Mouse (Mus musculus): Measurements from ENCODE around the gene Fuz.

The Fuz gene

DNA sequence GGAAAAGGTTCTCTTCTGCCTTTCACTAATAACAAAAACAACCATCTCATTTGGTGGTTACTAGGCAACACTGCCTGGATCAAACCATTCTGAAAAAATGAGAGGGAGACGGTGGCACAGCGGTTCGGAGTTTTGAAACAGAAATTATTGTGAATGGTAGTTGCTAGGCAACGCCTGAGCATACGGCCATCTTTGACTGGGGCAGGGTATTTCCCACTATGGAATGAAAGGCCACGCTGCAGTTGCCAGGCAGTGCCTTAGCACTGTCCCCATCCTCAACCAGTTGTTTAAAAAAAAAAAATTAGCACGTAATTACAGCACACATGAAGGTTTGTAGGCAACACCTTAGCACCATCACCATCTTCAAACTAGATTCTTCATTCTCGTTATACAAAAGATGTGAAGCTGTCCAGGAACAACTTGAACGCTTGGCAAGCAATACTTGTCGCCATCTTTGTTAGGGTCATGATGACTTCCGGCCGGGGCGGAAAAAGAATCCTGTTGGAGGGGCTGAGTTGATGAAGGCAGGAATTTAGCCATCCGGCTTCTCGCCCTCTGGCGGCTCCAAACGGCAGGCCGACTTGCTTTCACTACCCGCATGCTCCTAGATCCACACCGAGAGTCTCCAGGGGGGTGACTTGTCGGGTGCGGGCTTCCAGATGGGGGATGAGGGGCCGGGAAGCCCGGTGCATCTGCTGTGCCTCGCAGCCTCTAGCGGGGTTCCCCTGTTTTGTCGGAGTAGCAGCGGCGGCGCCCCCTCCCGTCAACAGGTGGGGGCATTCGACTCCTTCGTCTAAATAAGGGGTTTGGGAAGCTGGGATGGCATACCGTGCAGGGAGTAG, at the start of gene Fuz:
TSS of gene Fuz (plus strand) at position 487 of the 842 bp plus-strand sequence.
- DNase-seq = peak; percentile 93 to 96

DNA sequence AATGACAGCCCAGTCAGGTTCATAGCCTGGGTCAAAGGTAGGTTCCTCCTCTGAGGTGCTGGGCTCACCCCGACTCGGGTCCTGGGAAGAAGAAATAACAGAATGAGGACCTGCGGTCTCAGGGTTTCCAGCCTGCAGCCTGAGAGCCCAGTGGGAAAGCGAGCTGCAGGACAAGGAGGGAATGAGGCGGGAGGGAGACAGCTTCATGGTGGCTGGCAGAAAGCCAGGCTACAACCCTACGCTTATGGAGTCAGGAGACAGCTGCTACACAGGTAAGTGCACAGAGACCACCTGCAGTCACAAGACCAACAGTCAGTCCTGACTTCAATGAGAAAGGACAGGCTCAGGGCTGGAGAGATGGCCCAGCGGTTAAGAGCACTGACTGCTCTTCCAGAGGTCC, 49.1 kb upstream of the Fuz start:
- no peak for DNase-seq

DNA sequence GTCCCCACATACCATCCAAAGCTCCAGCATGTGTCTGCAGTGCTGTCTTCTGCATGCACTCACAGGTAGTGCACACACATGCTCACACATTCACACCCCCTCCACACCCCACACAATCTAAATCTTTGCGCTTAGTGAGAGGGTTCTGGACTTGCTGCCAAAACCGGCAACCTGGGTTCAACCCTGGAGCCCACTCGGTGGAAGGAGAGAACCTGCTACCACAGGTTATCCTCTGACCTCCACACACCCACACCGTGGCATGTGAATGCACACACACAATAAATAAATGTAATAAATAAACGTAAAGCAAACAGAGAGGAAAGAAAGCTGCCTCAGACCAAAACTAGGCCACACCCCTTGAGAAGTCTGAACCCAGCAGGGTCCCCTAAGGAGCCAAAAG, 48.1 kb upstream of the Fuz start:
- no peak for DNase-seq

DNA sequence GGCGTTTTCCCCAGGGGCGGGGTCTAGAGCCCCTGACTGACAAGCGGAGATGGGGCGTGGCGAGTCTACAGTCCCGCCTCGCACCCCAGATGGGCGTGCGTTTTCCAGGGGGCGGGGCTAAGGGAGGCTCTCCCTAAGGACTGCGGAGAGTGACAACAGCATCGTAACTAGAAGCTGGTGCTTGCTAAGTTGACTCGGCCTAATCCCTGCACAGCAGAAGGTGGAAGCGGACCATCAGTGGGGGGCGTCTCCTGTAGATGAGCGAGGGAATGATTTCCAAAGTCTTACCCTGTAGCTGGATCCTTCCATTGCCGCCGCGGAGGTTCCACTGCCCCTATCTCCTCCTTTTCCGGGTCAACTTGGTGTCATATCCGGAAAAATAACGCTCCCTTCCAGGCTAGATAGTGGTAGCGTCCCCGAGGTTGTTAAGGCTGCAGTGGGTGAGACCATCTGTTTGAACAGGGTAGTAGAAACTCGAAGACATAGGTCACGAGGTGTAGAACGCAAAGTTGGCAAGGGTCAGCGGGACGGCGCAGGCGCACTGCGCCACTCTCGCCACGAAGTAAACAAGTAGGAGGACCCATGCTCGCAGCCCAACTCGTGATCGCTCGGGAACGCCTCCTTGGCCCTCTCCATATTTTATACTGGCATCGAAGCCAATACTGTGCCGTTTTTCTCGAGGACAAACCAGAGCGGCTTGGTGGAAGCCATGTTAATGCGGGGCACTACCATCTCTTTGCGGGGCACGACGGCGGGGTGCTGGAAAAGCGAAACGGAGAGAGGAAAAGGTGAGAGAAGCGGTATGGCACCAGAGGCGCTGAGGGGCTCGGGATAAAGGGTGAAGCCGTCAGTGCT, 47.1 kb upstream of the Fuz start, which contains the start of the genes Akt1s1 and Tbc1d17:
TSS of gene Akt1s1 (plus strand) at position 431 of the 855 bp plus-strand sequence.
TSS of gene Tbc1d17 (minus strand) at position 519 of the 855 bp plus-strand sequence.
- peak; percentile 98 to 100 for DNase-seq

DNA sequence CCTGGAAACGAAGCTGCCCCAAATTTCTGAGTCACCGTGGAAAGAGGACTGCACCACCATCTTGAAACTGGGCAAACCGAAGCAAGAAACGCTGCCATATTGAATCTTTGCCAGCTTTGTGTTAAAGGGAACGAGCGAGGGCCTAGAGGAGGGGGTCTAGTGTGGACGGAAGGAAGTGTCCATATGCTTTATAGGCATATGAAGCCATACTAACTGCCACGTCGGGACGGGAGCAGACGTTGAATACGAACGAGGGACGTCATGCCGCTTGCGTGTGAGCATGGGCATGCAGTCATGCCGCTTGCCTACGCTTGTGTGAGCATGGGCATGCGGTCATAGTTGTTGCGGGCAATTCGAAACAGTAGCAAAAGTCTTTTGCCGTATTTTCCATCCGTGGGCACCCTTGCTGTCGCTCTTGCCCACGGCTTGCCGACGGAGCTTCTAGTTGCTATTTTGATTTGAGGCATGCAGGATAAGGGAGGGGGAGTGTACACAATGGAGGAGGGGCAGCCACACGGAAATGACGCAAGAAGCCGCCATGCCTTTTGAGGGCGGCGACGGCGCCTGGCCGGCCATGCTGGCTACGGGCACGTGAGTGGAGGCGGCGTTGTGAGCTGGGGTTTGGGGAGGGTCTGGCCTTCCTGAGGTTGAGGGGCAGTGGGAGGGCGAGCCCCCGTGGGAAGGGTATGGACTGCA, 46.3 kb upstream of the Fuz start:
- DNase-seq = peak; percentile 94

DNA sequence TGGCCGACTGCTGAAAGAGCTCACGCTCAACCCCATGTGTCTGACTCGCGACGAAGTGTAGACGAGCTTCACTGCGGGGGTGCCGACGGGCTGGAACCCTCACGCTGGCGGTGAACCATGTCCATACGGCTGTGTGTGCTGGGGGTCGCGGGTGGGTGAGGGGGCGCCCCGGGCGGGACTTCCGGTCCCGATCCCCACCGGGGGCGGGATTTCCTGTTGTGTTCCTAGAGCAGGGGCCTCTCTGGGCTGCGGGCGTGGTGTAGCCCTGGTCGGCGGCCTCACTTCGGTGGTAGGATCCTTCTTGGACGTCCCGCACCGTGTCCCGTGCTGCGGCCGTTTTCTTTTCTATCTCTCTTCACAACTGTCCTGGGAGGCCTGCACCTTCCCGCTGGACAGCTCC, 45.7 kb upstream of the Fuz start:
- DNase-seq = peak; percentile 82 to 91

DNA sequence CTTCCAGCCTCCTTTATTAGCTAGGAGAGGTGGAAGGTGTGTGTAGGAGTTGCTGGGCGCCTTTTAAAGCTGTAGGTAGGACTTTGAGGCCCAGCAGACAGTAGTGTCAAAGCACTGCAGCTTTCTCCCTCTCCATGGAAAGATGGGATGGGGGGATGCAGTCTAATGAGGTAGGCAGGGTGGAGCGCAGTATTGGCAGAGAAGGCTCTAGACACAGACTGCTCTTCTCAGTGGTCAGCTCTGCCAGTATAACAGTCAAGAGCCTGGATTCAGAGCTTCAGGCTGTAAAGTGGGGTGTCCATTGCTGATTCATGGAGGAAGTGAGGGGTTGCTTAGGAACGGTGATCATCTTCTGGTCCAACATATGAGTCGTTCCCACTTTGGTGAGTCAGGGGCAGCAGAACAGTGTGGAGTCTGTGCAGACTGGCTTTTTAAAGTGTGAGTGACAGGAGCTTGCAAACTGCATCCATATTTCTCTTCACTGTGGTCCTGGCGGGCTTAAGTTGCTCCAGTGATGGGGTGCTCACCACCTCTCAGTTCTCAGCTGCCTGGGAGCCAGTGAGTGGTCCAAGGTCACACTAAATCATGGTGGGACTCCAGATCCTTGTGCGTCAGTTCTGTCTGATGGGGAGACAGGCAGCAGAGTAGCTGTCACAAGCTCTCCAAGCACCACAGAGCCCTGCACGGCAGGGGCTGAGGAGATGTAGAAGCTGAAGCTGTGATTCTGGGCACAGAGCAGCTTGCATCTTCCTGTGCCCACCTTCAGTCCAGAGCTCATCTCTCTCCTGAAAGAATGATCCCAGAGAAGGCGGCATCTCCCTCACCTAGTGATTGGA, 44.9 kb upstream of the Fuz start:
- no peak for DNase-seq

DNA sequence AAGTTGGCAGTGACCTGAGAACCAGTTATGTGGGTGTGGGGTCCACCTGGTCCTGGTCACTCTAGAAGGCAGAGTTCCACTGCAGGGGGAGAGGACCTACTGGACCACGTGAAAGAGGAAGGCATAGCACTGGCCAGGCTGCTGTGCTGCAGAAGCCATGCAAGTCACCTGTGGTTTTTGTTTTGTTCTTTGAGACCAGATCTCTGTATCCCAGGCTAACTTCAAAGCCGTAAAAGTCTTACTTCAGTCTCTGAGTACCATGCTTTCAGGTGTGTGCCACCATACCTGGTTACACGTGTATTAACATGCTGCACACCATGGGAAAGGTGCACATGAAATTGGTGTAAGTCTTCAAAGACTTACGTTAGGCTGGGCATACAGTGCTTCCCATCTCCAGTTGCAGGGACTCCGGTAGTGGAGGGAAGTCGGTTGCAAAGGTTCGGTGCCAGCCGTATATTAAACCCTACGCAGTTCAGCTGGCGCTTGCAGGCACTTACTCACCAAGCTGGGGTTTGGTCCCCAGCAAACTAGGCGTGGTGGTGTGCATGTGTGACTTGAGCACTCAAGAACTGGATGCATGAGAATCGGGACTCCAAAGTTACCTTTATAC, 44.1 kb upstream of the Fuz start:
- DNase-seq = no peak

DNA sequence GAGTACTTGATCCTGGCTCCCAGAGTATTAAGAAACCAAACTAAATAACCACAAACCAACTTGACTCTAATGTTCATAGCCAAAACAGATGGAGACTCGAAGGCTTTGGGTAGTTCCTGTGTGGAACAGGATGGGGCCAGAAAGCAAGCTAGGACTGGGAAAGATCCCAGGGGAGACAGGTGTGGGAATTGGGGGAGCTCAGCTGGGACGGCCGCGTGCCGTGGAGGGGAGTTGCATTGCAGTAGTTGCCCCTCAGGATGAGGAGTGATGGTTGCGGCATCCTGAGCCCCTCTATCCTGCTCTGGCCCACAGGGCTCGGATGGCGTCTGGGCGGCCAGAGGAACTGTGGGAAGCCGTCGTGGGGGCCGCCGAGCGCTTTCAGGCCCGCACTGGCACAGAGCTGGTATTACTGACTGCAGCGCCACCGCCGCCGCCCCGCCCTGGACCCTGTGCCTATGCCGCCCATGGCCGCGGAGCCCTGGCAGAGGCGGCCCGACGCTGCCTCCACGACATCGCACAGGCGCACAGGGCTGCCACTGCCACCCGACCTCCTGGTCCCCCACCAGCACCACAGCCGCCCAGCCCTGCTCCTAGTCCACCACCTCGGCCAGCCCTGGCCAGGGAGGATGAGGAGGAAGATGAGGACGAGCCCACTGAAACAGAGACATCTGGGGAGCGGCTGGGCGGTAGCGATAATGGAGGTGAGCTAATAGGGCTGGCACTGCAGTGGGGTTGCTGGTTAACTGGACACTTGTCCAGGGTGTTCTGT, 43.4 kb upstream of the Fuz start:
- no peak for DNase-seq

DNA sequence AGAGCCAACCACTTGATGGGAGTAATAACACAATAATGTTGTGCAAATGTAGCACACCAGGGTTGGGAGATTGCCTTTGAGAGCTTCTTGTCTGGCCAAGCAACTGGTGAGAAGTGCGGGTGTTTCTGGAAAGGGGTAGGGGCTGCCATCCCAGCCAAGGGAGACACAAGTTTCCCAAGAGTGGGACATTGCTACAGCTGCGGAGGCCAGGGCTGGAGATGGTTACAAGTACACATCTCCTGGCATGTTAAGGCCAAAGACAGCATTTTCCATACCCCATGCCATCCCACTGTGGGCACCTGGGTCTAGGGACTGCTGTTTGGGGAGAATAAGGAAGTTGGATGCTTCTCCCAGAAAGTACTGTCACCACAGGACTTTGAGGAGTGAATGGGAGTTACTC, 42.8 kb upstream of the Fuz start:
- no peak for DNase-seq

DNA sequence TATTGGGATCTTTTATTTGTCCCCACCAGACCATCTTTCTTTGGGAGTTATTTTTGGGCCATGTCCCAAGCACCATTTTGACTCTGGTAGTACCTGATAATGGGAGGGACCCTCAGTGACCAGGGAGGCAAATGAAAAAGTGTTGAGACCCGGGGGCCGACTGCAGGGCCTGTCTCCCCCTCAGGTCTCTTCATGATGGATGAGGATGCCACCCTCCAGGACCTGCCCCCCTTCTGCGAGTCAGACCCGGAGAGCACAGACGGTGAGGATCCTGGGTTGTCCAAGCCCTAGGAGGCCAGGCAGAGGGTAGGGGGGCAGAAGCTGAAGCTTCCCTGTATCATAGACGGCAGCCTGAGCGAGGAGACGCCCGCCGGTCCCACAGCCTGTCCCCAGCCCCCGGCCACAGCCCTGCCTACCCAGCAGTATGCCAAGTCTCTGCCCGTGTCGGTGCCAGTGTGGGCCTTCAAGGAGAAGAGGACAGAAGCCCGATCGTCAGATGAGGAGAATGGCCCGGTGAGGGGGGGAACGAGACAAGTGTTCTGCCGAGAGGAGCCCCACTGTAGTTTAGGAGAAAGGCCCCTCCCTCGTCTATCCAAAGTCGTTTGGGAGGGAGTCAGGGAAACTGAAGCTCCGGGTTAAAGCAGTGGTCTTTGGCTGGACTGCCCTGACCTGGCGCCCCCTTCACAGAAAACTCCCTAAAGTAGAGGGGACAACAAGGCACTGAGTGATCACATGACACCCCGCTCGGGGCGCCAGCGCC, 42.1 kb upstream of the Fuz start:
- no peak for DNase-seq

DNA sequence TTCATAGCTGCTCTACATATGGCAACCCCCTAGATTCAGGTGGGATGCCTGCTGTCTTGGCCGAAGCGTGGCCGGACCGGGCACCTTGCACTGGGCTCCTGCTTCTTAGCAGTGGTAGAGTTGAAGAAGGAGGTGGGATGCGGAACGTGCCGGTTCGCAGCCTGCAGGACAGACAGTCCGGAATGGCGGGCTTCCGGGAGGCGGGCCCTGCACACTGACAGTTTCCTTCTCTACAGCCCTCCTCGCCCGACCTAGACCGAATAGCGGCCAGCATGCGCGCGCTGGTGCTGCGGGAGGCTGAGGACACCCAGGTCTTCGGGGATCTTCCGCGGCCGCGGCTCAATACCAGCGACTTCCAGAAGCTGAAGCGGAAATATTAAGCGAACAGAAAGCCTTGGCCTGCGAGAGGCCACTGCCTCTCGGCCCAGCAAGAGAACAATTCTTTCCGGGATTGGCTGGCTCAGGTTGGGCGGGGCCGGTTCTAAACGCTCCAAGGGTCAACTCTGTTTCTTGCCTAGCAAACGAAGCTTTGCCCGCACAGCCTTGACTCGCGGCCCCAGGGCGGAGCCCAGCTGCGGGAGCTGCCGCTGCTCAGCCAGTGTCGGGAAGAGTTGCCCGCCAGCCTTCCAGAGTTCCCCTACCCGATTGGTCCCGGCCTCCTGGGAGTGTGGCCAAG, 41.4 kb upstream of the Fuz start:
- peak; percentile 95 to 96 for DNase-seq

DNA sequence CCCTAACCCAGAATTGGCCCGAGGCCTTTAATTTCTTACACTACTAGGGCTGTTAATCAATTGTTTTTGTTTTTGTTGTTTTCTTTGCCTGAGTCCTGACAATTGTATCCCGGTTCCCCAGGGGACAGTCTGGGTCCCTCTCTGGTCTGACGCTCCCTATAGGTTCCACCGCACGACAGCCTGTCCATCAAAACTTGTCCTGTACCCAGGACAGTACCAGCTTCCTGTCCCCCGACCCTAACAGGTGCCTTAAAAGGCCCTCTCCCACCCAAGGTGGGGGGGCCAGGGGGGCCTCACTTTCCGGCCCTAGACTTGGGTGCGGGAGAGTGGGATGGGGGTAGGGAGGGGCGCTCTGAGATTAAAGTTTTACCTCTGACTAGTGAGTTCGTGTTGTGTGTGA, 40.8 kb upstream of the Fuz start:
- no peak for DNase-seq

DNA sequence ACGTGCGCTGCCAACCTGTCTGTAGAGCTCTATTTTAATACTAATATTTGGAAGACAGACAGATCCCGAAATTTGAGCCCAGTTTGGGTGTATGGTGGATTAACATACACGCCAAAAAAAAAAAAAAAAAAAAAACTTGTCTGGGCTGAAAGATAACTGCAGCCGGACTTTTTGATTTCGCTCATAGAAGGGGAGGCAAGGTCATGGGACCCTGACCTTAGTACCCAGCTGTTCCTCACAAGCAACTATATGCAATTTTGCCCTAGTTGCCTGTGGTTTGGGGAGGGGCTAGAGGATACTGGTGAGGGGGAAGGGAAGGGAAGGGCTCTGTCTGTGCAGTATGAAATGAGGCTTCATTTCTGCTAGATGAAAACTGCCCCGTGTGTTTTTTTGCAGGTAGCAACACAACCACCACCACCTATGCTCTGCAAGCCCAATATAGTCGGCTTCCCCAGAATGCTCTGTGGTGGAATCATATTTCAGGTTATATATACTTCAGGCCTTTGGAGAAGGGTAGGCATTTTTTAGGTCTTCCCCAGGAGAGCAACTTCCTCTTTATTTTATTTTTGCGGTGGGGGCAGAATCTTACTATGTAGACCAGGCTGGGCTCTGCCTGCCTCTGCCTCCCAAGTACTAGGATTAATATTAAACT, 39.5 kb upstream of the Fuz start:
- DNase-seq = no peak

DNA sequence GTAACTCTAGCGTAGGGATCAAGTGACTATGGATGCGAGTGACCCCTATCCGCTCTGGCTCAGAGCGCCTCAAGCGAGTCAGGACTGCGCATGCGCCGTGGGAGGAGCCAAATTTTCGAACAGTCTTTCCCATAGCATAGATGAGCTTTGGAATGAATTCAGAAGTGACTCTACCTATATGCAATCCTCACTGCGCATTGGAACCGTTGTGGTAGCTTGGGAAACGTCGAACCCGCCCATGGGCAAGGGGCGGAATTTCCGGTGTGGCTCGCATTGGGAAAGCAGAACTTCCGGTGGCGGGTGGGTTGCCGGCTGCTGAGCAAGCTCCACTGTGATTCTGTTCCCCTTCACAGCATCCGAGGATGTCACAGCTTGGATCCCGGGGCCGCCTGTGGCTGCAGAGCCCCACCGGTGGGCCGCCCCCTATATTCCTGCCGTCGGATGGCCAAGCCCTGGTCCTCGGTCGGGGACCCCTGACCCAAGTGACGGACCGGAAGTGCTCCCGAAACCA, 38.8 kb upstream of the Fuz start, which contains the start of gene Pnkp:
TSS of gene Pnkp (plus strand) at position 98 of the 511 bp plus-strand sequence.
- peak; percentile 86 to 90 for DNase-seq

DNA sequence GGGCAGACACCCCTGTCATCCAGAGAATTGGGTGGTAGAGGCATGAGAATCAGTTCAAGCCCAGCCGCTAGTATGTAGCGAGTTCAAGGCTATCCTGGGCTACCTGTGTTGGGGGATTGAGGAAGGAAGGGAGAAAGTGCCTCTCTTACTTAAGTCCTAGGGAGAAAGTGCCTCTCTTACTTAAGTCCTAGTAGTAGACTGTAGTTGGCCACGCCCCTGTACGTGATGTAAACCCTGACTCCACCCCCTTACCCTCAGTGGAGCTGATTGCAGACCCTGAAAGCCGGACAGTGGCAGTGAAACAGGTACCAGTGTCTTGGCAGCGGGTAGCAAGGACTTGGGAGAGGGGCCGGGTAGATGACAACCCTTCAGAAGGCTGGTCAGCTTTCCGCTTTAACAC, 38.0 kb upstream of the Fuz start:
- DNase-seq = peak; percentile 42 to 55

DNA sequence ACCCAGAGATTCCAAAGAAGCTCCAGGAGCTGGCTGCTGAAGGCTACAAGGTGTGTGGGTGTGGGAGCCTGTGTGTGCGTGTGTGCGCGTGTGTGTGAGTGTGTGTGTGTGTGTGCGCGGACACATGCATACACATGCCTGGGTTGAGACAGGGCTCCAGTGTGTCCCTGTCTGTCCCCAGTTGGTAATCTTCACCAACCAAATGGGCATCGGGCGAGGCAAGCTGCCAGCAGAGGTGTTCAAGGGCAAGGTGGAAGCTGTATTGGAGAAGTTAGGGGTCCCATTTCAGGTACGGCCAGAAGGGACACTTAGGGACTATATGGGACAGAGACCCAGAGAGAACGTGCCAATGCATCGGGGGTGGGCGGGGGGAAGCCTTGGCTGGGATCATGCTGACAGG, 36.0 kb upstream of the Fuz start:
- DNase-seq = no peak

DNA sequence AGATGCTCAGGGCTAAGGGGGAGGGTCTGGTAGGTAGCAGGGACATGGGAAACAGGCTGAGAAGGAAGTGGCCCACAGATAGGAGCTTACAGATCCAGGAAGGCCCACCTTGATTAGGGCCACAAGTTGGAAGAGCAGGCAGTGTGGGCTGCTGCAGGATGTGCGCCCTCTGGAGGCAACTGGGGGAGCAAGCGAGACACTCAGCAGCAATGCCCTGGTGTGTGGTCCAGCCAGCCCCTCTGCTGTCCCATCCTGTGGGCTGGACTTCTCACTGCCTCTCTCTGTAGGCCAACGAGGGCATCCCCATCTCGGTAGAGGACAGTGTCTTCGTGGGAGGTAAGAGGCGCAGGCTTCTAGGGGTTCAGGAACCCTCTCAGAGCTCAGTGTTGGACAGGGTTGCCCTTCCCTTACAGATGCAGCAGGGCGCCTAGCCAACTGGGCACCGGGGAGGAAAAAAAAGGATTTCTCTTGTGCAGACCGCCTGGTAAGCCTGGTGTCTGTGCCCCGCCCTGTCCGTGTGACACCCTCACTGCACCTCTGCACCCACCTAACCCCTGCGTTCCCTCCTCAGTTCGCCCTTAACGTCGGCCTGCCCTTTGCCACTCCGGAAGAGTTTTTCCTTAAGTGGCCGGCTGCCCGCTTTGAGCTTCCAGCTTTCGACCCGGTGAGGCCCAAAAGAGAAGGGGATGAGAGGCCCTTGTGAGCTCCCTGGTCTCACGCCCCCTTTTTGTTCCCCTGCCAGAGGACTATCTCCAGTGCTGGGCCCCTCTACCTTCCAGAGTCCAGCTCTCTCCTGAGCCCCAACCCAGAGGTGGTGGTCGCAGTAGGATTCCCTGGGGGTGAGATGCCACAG, 35.1 kb upstream of the Fuz start:
- DNase-seq = peak; percentile 54 to 87
